Mouse (Mus musculus) MEL (cell line): ENCODE measurements at regions not wholly inside any gene's neighbourhood (a gene's known extent, or its start where the extent isn't known, plus 50 kb on each side); places are given as distances from the start of the nearest gene placed in this dataset.

Experiments used
- DNase-seq: peaks from one replicate; pipeline ENCODE4 v3.0.0; 2011; ENCODE audit warnings: low read depth, low spot score
- H3K27ac ChIP-seq: 2 replicates; pipeline ENCODE4 v1.5.1; 2012; ENCODE audit warnings: low read depth, mild to moderate bottlenecking, control low read depth, low read length, moderate library complexity; ENCODE audit not compliant: control insufficient read depth
- H3K27me3 ChIP-seq, 2 experiments: fragments of 150-350 bp in 1 of 2; sonication (generic) in 1 of 2; 2 replicates each; pipeline ENCODE4 v1.6.1; 2012; ENCODE audit warnings: low read length in 2 of 2, mild to moderate bottlenecking in 2 of 2, improper control_type of control experiment in 1 of 2, moderate library complexity in 1 of 2; ENCODE audit not compliant: insufficient read depth in 2 of 2, control insufficient read depth in 1 of 2
- H3K36me3 ChIP-seq, 2 experiments: 2 replicates each; pipeline ENCODE4 v1.6.1; 2012 to 2014; ENCODE audit warnings: low read length in 2 of 2, improper control_type of control experiment in 1 of 2, inconsistent platforms in 1 of 2, mild to moderate bottlenecking in 1 of 2; ENCODE audit not compliant: insufficient read depth in 2 of 2, control insufficient read depth in 1 of 2
- H3K4me1 ChIP-seq, 2 experiments: fragments of 150-350 bp in 1 of 2; sonication (generic) in 1 of 2; 2 replicates each; pipeline ENCODE4 v1.6.1; 2012; ENCODE audit warnings: low read length in 2 of 2, improper control_type of control experiment in 1 of 2, mild to moderate bottlenecking in 1 of 2; ENCODE audit not compliant: insufficient read depth in 2 of 2, control insufficient read depth in 1 of 2
- H3K4me3 ChIP-seq, 2 experiments: fragments of 150-350 bp in 1 of 2; sonication (generic) in 1 of 2; 2 replicates each; pipeline ENCODE4 v1.5.1; 2012; ENCODE audit warnings: low read depth in 2 of 2, low read length in 2 of 2, mild to moderate bottlenecking in 2 of 2, moderate library complexity in 2 of 2, control low read depth in 1 of 2, improper control_type of control experiment in 1 of 2; ENCODE audit not compliant: control insufficient read depth in 1 of 2, insufficient read depth in 1 of 2
- H3K79me2 ChIP-seq: 2 replicates; pipeline ENCODE4 v1.6.1; 2012; ENCODE audit warnings: mild to moderate bottlenecking, low read length, moderate library complexity; ENCODE audit not compliant: control insufficient read depth, poor library complexity, insufficient read depth
- H3K9ac ChIP-seq: 2 replicates; pipeline ENCODE4 v1.6.1; 2012; ENCODE audit warnings: low read depth, mild to moderate bottlenecking, control low read depth, low read length, moderate library complexity; ENCODE audit not compliant: control insufficient read depth, poor library complexity, severe bottlenecking
- H3K9me3 ChIP-seq: fragments of 150-350 bp; sonication (generic); replicated peaks from 2 replicates; pipeline ENCODE4 v1.6.1; 2012; ENCODE audit warnings: mild to moderate bottlenecking, low read length, improper control_type of control experiment, moderate library complexity; ENCODE audit not compliant: insufficient read depth
- BHLHE40 ChIP-seq: IDR thresholded peaks from 2 replicates; pipeline ENCODE4 v1.6.1; 2012; ENCODE audit warnings: low read depth, mild to moderate bottlenecking, inconsistent platforms, low read length, improper control_type of control experiment, borderline replicate concordance
- CHD2 ChIP-seq: IDR thresholded peaks from 2 replicates; pipeline ENCODE4 v1.6.1; 2011; ENCODE audit warnings: low read length, improper control_type of control experiment
- CTCF ChIP-seq, 3 experiments: IDR thresholded peaks in 2 of 3; conservative IDR thresholded peaks in 1 of 3; 2 replicates each; pipeline ENCODE4 v1.5.1; 2011 to 2012; ENCODE audit warnings: low read length in 3 of 3, low read depth in 2 of 3, mild to moderate bottlenecking in 2 of 3, improper control_type of control experiment in 1 of 3, inconsistent platforms in 1 of 3, mixed read lengths in 1 of 3, moderate library complexity in 1 of 3; ENCODE audit not compliant: control insufficient read depth in 1 of 3, insufficient read depth in 1 of 3, poor library complexity in 1 of 3, severe bottlenecking in 1 of 3
- E2F4 ChIP-seq: IDR thresholded peaks from 2 replicates; pipeline ENCODE4 v1.6.1; 2011; ENCODE audit warnings: low read depth, low read length, improper control_type of control experiment, borderline replicate concordance
- ELF1 ChIP-seq: IDR thresholded peaks from 2 replicates; pipeline ENCODE4 v1.6.1; 2014; ENCODE audit warnings: low read depth, mild to moderate bottlenecking, inconsistent platforms, low read length, improper control_type of control experiment, moderate library complexity
- EP300 ChIP-seq, 2 experiments: IDR thresholded peaks; 2 replicates each; pipeline ENCODE4 v1.6.1; 2011; ENCODE audit warnings: improper control_type of control experiment in 2 of 2, low read length in 2 of 2, low read depth in 1 of 2, mild to moderate bottlenecking in 1 of 2
- GABPA ChIP-seq: IDR thresholded peaks from 2 replicates; pipeline ENCODE4 v1.6.1; 2012; ENCODE audit warnings: low read depth, mild to moderate bottlenecking, inconsistent platforms, low read length, improper control_type of control experiment, moderate library complexity
- GATA1 ChIP-seq: IDR thresholded peaks from 2 replicates; pipeline ENCODE4 v1.6.1; 2011; ENCODE audit warnings: low read depth, low read length, improper control_type of control experiment
- HCFC1 ChIP-seq: IDR thresholded peaks from 2 replicates; pipeline ENCODE4 v1.6.1; 2012; ENCODE audit warnings: low read depth, mild to moderate bottlenecking, inconsistent platforms, low read length, improper control_type of control experiment, moderate library complexity
- JUND ChIP-seq: IDR thresholded peaks from 2 replicates; pipeline ENCODE4 v1.6.1; 2011; ENCODE audit warnings: low read depth, mild to moderate bottlenecking, improper control_type of control experiment, low read length
- MEF2A ChIP-seq: IDR thresholded peaks from 2 replicates; pipeline ENCODE4 v1.6.1; 2014; ENCODE audit warnings: low read depth, mild to moderate bottlenecking, inconsistent platforms, low read length, improper control_type of control experiment; ENCODE audit not compliant: poor library complexity, insufficient replicate concordance, severe bottlenecking; ENCODE audit errors: extremely low read depth
- MXI1 ChIP-seq: IDR thresholded peaks from 2 replicates; pipeline ENCODE4 v1.6.1; 2011; ENCODE audit warnings: mild to moderate bottlenecking, low read depth, low read length, improper control_type of control experiment
- MYC ChIP-seq: IDR thresholded peaks from 2 replicates; pipeline ENCODE4 v1.6.1; 2011; ENCODE audit warnings: low read depth, mild to moderate bottlenecking, low read length, improper control_type of control experiment, moderate library complexity
- NELFE ChIP-seq: IDR thresholded peaks from 2 replicates; pipeline ENCODE4 v1.6.1; 2011; ENCODE audit warnings: low read depth, low read length, improper control_type of control experiment
- POLR2A ChIP-seq, 2 experiments: IDR thresholded peaks; 2 replicates each; pipeline ENCODE4 v1.6.1; 2011 to 2012; ENCODE audit warnings: low read length in 2 of 2, mild to moderate bottlenecking in 2 of 2, control low read depth in 1 of 2, improper control_type of control experiment in 1 of 2, low read depth in 1 of 2, moderate library complexity in 1 of 2; ENCODE audit not compliant: control insufficient read depth in 1 of 2, insufficient read depth in 1 of 2, poor library complexity in 1 of 2
- POLR2AphosphoS2 ChIP-seq: IDR thresholded peaks from 2 replicates; pipeline ENCODE4 v1.6.1; 2011; ENCODE audit warnings: low read length, improper control_type of control experiment
- RAD21 ChIP-seq: IDR thresholded peaks from 2 replicates; pipeline ENCODE4 v1.6.1; 2011; ENCODE audit warnings: mild to moderate bottlenecking, low read depth, low read length, improper control_type of control experiment
- RCOR1 ChIP-seq: IDR thresholded peaks from 2 replicates; pipeline ENCODE4 v1.6.1; 2012; ENCODE audit warnings: low read depth, mild to moderate bottlenecking, inconsistent platforms, low read length, improper control_type of control experiment
- TAL1 ChIP-seq: IDR thresholded peaks from 2 replicates; pipeline ENCODE4 v1.6.1; 2012; ENCODE audit warnings: mild to moderate bottlenecking, inconsistent platforms, low read length, moderate library complexity, mixed read lengths
- TBP ChIP-seq: IDR thresholded peaks from 2 replicates; pipeline ENCODE4 v1.8.0; 2011; ENCODE audit warnings: low read depth, low read length, improper control_type of control experiment
- USF1 ChIP-seq: IDR thresholded peaks from 2 replicates; pipeline ENCODE4 v1.6.1; 2014; ENCODE audit warnings: low read depth, mild to moderate bottlenecking, inconsistent platforms, low read length, improper control_type of control experiment, moderate library complexity
- USF2 ChIP-seq, 2 experiments: IDR thresholded peaks; 2 replicates each; pipeline ENCODE4 v1.6.1; 2011 to 2012; ENCODE audit warnings: improper control_type of control experiment in 2 of 2, low read length in 2 of 2, borderline replicate concordance in 1 of 2, inconsistent platforms in 1 of 2, low read depth in 1 of 2, mild to moderate bottlenecking in 1 of 2; ENCODE audit not compliant: insufficient read depth in 1 of 2
- ZC3H11A ChIP-seq: IDR thresholded peaks from 2 replicates; pipeline ENCODE4 v1.6.1; 2012; ENCODE audit warnings: low read depth, mild to moderate bottlenecking, inconsistent platforms, low read length, improper control_type of control experiment
- ZMIZ1 ChIP-seq: IDR thresholded peaks from 2 replicates; pipeline ENCODE4 v1.6.1; 2012; ENCODE audit warnings: low read depth, mild to moderate bottlenecking, inconsistent platforms, low read length, improper control_type of control experiment, moderate library complexity
- ZNF384 ChIP-seq: IDR thresholded peaks from 2 replicates; pipeline ENCODE4 v1.6.1; 2012; ENCODE audit warnings: low read depth, mild to moderate bottlenecking, inconsistent platforms, low read length, improper control_type of control experiment

DNA sequence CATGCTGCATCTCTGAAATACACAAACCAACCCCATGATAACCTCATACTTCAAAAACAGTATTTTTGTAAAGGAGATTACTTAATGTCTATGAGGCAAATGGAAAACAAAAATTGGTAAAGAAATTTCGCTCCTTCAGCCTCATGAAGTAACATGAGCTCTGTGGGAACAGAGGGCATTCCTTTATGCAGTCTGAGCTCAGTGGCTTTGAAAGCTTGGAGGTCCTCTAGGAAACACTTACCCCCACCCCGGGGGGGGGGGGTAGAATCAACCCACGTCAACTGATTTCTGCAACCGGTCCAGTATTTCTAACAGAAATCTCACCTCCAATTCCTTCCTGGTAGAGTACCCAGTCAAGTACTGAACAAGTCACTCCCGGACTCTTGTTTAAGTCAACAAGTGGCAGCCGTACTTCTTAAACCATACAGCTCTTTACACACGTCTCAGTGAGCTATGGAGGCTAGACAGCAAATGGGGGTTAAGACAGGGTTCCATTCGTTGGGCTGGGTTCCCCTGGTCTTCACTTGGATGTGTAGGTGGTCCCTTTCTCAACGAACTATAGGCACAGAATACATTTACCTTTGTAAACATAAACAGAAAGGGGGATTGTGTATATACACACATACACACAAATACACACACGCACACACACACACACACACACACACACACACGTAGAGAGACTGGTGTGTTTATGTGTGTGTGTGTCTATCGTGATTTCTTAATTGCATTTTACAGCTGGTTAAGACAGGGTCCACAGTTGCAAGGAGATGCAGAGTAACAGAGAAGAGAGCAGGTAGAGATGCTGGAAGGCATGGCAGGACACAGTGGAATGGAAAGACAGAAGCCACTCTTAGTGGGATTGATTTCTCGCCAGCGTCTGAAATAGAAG, 63.6 kb upstream of the Otx2 start:
- Histone ChIP-seq H3K27ac (no peak overlapping the region), H3K27me3 (peaks cover 0 to 4% of the 10 kb centered on the region in 2 experiments; a peak in 2 of 4 replicates), H3K4me3 (no peak overlapping the region), H3K9me3 (no peaks in the 10 kb centered on the region), H3K4me1 (no peaks in the 10 kb centered on the region), H3K36me3 (no peaks in the 10 kb centered on the region), H3K79me2 (no peaks in the 10 kb centered on the region), H3K9ac (no peak overlapping the region)
- TF ChIP-seq USF1 (no peak), MXI1 (no peak), GABPA (no peak), USF2 (IDR thresholded peaks at IDR 0.05; ENCODE audit: borderline replicate concordance in 1 of 2, insufficient read depth in 1 of 2, low read depth in 1 of 2, low read length in 2 of 2) (no peak), ZNF384 (no peak), JUND (no peak), TBP (no peak), RCOR1 (no peak), HCFC1 (no peak), MYC (no peak), ELF1 (no peak), ZMIZ1 (no peak), ZC3H11A (no peak), E2F4 (no peak), BHLHE40 (no peak), RAD21 (no peak)
- no peak for DNase-seq

DNA sequence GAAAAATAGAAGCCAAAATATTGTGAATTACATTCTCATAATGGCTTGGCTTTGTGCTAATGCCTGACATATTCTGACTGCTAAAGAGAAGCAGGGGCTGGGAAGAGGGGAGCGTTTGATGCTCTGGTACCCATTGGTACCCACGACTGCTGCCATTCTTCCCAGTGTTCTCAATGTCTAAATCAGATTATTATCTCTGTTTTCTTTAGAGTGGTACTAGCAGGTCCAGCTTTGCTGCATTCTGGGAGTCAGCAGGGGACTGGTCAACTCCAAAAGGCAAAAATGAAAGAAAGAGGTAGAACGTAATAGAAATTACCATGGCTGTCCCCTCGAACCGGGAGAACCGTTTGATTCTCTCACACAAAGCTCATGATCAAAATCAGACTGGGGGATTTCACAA, 62.6 kb upstream of the Otx2 start:
- H3K79me2 ChIP-seq: no peaks in the 10 kb centered on the region
- no peaks in the 10 kb centered on the region for H3K4me1 ChIP-seq
- no peak overlapping the region for H3K9ac ChIP-seq
- H3K36me3 ChIP-seq: no peaks in the 10 kb centered on the region
- H3K27me3 ChIP-seq: peaks cover 0 to 4% of the 10 kb centered on the region in 2 experiments; a peak in 2 of 4 replicates
- TF ChIP-seq RAD21: no peak
- no peak for TF ChIP-seq ZMIZ1
- TF ChIP-seq POLR2A (IDR thresholded peaks at IDR 0.05; ENCODE audit: control insufficient read depth in 1 of 2, insufficient read depth in 1 of 2, low read depth in 1 of 2, low read length in 2 of 2, poor library complexity in 1 of 2): no peak
- TF ChIP-seq MYC: no peak
- TF ChIP-seq USF2 (IDR thresholded peaks at IDR 0.05; ENCODE audit: borderline replicate concordance in 1 of 2, insufficient read depth in 1 of 2, low read depth in 1 of 2, low read length in 2 of 2): no peak
- TF ChIP-seq CHD2: no peak
- TF ChIP-seq TBP: no peak
- no peak for TF ChIP-seq EP300 (IDR thresholded peaks at IDR 0.05; ENCODE audit: low read depth in 1 of 2, low read length in 2 of 2)
- TF ChIP-seq TAL1: no peak
- TF ChIP-seq GATA1: no peak
- no peak for TF ChIP-seq ELF1
- TF ChIP-seq CTCF (IDR thresholded peaks at IDR 0.05 in 2 of 3, conservative IDR thresholded peaks at IDR 0.05 in 1 of 3; ENCODE audit: control insufficient read depth in 1 of 3, insufficient read depth in 1 of 3, low read depth in 2 of 3, low read length in 3 of 3, poor library complexity in 1 of 3, severe bottlenecking in 1 of 3): no peak
- TF ChIP-seq GABPA: no peak
- no peak for TF ChIP-seq MEF2A
- no peak for TF ChIP-seq ZC3H11A
- no peak for TF ChIP-seq NELFE
- TF ChIP-seq RCOR1: no peak
- no peak for TF ChIP-seq BHLHE40
- no peak for TF ChIP-seq POLR2AphosphoS2
- H3K4me3 ChIP-seq: no peak overlapping the region
- H3K9me3 ChIP-seq: no peaks in the 10 kb centered on the region
- H3K27ac ChIP-seq: no peak overlapping the region
- no peak for DNase-seq
